Mouse (Mus musculus): Measurements from ENCODE around the gene Cdc14b.
"Not testable (repeated sequence)": the region's sequence is repeated elsewhere in the genome, so short reads cannot be mapped to it uniquely, and the experiment has no call there.

Cdc14b gene

DNA sequence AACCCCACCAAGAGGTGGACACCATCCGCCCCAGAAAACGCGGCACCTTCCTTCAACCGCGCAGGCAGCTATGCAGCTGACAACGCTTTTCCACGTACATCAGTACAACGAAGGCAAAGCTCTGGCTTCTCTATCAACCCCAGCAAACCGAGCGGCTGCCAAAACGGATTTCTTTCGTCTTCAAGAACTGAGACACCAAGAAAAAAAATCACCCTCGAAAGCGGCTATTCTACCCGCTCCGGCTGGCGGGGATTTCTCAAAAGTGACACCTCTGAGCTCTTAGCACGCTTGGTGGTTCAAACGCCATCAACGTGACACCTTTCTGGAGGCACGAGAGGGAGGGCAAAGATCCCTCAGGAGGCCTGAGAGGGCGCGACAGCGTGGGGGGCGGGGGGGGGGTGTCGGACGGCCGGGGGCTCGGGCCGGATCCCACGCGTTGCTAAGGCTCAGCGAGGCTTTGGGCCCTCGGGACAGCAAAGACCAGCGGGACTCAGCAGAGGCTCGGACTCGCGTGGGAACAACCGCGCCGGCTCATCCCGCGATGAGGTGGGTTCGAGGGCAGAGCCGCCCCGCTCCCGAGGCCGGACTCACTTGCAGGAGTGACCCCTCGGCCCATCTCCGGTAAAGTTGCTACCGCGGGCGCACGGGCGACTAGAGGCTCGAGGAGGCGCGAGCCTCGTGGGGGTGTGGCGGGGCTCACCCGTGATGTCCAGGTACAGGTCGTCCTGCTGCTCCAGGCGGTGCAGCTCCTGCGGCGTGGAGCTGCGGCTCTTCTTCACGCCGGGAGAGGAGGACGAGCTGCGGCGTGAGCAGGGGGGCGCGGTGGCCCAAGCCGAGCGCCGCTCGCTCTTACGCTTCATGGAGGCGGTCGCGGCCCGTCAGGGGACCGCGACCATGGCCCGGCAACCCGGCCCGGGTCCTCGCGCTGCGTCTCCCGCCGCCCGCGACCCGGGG lies 922 bp downstream of the Cdc14b start:
- peak; percentile 40 to 48 for DNase-seq (ENCODE audit: low spot score in 2 of 2)

- DNase-seq (ENCODE audit: low spot score in 2 of 2), result no peak
Measured at GRCm38 (mm10) chr13:64273352-64273751, 1.7 kb downstream of the Cdc14b start.

GRCm38 (mm10) chr13:64268384-64268783 lies 6.7 kb downstream of the Cdc14b start:
- DNase-seq (ENCODE audit: low spot score in 2 of 2), result no peak

- DNase-seq (ENCODE audit: low spot score in 2 of 2), result no peak
Measured at GRCm38 (mm10) chr13:64267151-64267550, 7.9 kb downstream of the Cdc14b start.

DNA sequence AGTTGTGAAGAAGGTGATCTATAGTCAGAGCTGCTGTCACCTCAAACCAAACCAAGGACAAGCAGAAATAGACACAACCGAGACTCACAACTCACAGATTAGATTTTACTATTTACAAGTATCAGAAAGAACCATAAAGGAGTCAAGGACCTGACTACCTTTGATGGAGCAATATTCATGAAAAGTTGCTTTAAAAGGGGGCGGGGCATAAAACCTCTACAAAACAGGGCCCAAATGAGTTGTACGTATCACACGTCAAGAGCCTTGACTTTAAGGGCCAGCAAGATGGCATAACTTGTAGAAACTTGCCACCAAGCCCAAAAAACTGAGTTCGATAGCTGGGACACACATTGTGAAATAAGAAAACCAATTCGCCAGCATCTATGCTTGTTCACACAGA lies 10.5 kb downstream of the Cdc14b start:
- DNase-seq (ENCODE audit: low spot score in 2 of 2), result no peak

DNA sequence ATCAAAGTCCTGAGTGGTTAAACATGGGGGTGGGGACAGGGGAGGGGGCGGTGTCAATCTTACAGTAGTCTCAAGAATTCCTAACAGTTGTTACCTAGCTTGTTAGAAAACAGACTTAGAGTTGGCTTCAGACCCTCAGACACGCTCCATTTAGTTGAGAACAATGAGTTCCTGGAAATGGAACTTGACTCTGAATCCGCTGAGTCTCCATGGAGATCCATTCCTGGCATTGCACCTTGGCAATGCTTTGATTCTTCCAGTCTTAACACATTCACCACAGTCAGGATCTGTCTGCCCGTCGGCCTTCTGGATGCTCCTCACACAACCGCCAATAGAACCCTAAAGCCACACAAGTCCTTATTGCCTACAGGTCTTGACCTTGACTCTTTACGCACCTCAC lies 15.2 kb downstream of the Cdc14b start:
- no peak for DNase-seq (ENCODE audit: low spot score in 2 of 2)

DNA sequence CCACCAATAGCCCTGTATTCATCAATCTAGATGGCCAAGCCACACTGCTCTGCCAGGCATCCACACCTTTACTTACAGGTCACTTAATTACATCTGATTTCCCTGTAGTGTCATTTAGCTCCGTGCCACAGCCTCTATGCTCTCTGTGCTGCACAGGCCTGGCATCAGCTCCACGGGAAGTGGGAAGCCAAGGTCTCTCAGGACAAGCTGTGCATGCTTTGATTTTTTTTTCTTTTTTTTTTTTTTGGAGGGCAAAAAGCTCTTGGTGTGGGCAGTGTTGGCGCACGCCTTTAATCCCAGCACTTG lies 16.6 kb downstream of the Cdc14b start:
- DNase-seq (ENCODE audit: low spot score in 2 of 2), result no peak

- DNase-seq (ENCODE audit: low spot score in 2 of 2), result no peak
Measured at GRCm38 (mm10) chr13:64257814-64258515, 17.1 kb downstream of the Cdc14b start.

GRCm38 (mm10) chr13:64257010-64257813 lies 17.9 kb downstream of the Cdc14b start:
- no peak for DNase-seq (ENCODE audit: low spot score in 2 of 2)

DNA sequence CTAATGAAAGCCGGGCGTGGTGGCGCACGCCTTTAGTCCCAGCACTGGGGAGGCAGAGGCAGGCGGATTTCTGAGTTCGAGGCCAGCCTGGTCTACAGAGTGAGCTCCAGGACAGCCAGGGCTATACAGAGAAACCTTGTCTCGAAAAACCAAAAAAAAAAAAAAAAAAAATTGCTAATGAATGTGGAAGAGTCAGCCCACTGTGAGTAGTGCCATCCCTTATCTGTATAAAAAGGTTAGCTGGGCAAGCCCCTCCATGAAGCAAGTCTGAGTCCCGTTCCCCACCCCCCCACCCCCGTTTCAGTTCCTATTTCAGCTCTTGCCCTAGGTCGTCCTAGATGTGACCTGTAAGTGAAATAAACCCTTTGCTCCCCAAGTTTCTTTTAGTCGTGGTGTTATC lies 20.9 kb downstream of the Cdc14b start:
- DNase-seq (ENCODE audit: low spot score in 2 of 2), result not testable (repeated sequence)

GRCm38 (mm10) chr13:64253697-64254096 lies 21.4 kb downstream of the Cdc14b start:
- no peak for DNase-seq (ENCODE audit: low spot score in 2 of 2)

DNA sequence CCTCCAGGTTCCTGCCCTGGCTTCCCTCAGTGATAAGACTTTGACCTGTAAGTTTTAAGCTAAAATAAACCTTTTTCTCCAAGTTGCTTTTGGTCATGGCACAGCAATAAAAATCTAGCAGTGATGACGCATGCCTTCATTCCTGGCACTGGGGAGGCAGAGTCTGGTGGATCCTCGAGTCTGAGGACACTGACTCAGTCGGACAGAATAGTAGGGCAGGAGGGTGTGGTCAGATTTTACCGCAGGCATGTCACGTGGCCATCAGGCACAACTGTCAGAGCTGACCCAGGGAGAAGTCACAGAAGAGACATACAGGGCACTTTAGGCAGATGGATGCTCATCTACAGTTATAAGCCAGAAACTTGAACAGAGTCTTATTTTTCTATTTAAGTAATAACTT lies 22.9 kb downstream of the Cdc14b start:
- no peak for DNase-seq (ENCODE audit: low spot score in 2 of 2)

- no peak for DNase-seq (ENCODE audit: low spot score in 2 of 2)
Measured at GRCm38 (mm10) chr13:64250363-64250762, 24.7 kb downstream of the Cdc14b start.

GRCm38 (mm10) chr13:64248775-64249524 lies 26.1 kb downstream of the Cdc14b start:
- DNase-seq (ENCODE audit: low spot score in 2 of 2), result peak; percentile 83 to 84

- DNase-seq (ENCODE audit: low spot score in 2 of 2), result no peak
Measured at GRCm38 (mm10) chr13:64248161-64248774, 26.8 kb downstream of the Cdc14b start.

DNA sequence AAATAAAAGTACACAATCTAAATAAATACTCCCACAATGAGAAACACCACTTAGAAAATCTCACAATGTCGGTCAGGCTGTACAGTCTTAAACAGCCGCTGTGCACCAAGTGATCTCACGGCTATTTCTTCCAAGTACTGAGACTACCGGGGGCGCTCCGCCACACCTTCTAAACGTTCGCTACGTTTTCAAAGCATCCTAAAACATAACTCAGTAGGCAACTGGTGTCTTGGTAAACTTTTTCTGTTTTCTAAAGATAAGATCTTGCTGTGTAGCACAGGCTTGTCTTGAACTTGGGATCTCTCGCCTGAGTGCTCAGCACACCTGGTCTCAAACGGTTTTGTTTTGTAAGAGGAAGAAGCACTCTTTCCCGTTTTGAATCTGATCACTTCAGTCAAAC lies 29.0 kb downstream of the Cdc14b start:
- no peak for DNase-seq (ENCODE audit: low spot score in 2 of 2)

DNA sequence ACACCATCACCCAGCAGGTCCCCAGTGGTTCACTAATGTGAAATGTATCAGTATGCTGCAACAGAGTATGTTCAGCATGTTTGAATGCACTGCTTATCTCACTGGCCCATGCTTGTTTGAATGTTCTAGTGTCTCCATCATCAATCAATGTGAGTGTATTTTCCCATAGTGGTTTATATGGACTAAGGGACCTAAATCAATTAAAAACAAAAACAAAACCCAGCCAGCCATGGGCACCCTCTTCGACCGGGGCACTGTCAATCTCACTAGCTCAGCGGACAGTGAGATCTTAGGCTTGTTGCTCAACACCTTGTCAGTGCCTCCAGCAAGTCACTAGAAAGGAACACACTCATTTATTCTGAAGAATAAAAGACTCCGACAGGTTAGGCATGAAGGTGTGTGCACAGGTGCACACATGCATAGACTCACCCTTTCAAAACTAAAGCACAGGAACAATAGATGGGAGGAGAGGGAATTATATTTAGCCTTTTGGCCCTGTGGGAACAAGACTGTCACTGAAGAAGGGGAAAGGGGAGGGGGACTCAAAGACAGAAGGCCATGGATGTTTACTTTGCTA lies 30.3 kb downstream of the Cdc14b start:
- no peak for DNase-seq (ENCODE audit: low spot score in 2 of 2)

DNA sequence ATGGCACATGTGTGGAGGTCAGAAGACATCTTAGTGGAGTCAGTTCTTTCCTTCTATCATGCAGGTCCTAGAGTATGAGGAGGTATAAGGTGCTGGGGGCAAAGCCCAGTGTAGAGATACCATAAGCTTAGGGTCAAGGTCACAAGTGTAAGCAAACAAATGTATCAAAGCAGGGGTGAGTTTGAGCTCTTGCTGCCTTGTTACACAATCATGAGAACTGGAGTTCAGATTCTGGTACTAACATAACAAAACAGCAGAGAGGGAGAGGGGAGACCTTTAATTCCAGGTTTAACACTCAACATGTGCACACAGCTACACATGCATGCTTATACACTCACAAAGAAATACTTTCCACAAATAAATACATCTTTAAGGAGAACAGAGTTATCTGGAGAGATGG lies 32.4 kb downstream of the Cdc14b start:
- no peak for DNase-seq (ENCODE audit: low spot score in 2 of 2)

- DNase-seq (ENCODE audit: low spot score in 2 of 2), result no peak
Measured at GRCm38 (mm10) chr13:64240626-64241025, 34.5 kb downstream of the Cdc14b start.

GRCm38 (mm10) chr13:64237681-64238157 lies 37.4 kb downstream of the Cdc14b start:
- no peak for DNase-seq (ENCODE audit: low spot score in 2 of 2)
